Mouse (Mus musculus) olfactory bulb, adult 2 months (tissue): ENCODE measurements at regions not wholly inside any gene's neighbourhood (a gene's known extent, or its start where the extent isn't known, plus 50 kb on each side); places are given as distances from the start of the nearest gene placed in this dataset.

Experiments
- CTCF ChIP-seq: fragments of 200-500 bp; IDR thresholded peaks from 2 replicates; pipeline ENCODE4 v1.5.1; 2012; ENCODE audit warnings: low read depth, mild to moderate bottlenecking, low read length, moderate library complexity; ENCODE audit not compliant: insufficient read depth
- POLR2A ChIP-seq: fragments of 200-500 bp; IDR thresholded peaks from 2 replicates; pipeline ENCODE4 v1.6.1; 2012; ENCODE audit warnings: mild to moderate bottlenecking, low read depth, low read length, moderate library complexity; ENCODE audit not compliant: insufficient read depth

DNA sequence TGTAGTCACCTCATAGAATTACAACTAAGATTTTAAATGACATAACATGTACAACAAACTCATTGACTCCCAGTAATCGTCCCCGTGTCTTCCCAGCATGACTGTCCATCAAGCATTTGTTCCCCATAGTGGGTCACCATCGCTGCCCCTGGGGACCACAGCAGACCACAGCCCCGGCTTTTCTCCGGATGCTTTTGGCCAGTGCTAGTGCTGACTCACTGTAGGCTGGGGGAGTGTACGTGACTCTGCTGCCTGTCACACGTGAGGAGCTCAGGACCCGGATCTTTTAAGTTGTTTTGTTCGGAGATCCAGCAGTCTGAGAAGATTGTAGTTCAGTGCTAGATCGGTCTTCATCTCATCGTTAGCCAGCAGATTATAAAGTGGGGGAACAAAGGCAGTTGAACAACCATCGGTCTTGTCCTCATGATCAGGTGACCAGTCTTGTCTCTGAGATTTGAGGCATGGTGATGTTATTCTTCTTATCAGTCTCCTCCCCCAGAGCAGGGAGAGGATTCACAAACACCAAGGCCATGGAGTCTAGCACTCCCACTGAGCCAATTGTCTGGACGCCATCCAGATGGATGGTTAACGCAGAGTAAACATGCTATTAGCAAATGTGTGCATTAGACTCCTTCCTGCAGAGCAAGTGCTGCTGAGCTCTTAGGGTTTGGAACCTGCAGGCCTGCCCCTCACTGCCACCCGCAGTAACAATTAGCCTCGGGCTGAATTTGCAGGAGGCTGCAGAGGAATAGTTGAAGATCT is 87.2 kb upstream of the Tspan5 start:
- TF ChIP-seq CTCF = no peak
- TF ChIP-seq POLR2A = no peak
